Mouse (Mus musculus): ENCODE measurements around the gene Dpp3. TPM values are rescaled to one million over a fixed set of nuclear protein-coding genes. Genes with fewer than 3 reads are reported as not detected.
"Not testable (repeated sequence)": the region's sequence is repeated elsewhere in the genome, so short reads cannot be mapped to it uniquely, and the experiment has no call there.

Gene Dpp3
- total and polyA plus RNA-seq, 3 experiments: 12.7 to 36.1 (median 16.3) TPM

GRCm38 (mm10) chr19:4876241-4876640 lies 51.8 kb downstream of the Dpp3 start:
- Histone ChIP-seq H3K27me3 (ENCODE audit: control insufficient read depth, insufficient read depth, low read length) (no peaks in the 10 kb centered on the region), H3K27ac (no peak overlapping the region), H3K79me2 (replicated peaks; ENCODE audit: control insufficient read depth, insufficient read depth, low read length) (no peaks in the 10 kb centered on the region; the same call in 1 of the 2 replicates), H3K36me3 (ENCODE audit: control insufficient read depth, insufficient read depth, low read length) (no peaks in the 10 kb centered on the region), H3K4me1 (ENCODE audit: control insufficient read depth, insufficient read depth, low read length) (no peaks in the 10 kb centered on the region), H3K9ac (ENCODE audit: low read depth, low read length) (no peak overlapping the region), H3K4me3 (no peak overlapping the region)
- intact Hi-C loops (cut with DNase I): no loop called here
- DNase-seq: no peak
- 56% methylated on average over 4 of the region's 4 CpGs for WGBS
- TF ChIP-seq CTCF (IDR thresholded peaks at IDR 0.05) (no peak), POLR2A (IDR thresholded peaks at IDR 0.05; ENCODE audit: insufficient read depth, low read depth, low read length) (no peak), EP300 (IDR thresholded peaks at IDR 0.05; ENCODE audit: insufficient read depth, low read depth, low read length) (no peak)

GRCm38 (mm10) chr19:4874613-4875012 lies 53.5 kb downstream of the Dpp3 start:
- not testable (repeated sequence) for H3K9ac ChIP-seq (ENCODE audit: low read depth, low read length)

GRCm38 (mm10) chr19:4865147-4865546 lies 62.9 kb downstream of the Dpp3 start:
- TF ChIP-seq EP300 (IDR thresholded peaks at IDR 0.05; ENCODE audit: insufficient read depth, low read depth, low read length) (no peak), CTCF (IDR thresholded peaks at IDR 0.05) (no peak), POLR2A (IDR thresholded peaks at IDR 0.05; ENCODE audit: insufficient read depth, low read depth, low read length) (no peak)
- no peak overlapping the region for H3K27ac ChIP-seq
- H3K36me3 ChIP-seq (ENCODE audit: control insufficient read depth, insufficient read depth, low read length): no peaks in the 10 kb centered on the region
- no peak for DNase-seq
- H3K4me1 ChIP-seq (ENCODE audit: control insufficient read depth, insufficient read depth, low read length): no peaks in the 10 kb centered on the region
- H3K27me3 ChIP-seq (ENCODE audit: control insufficient read depth, insufficient read depth, low read length): no peaks in the 10 kb centered on the region
- no peak overlapping the region for H3K4me3 ChIP-seq
- 3% methylated on average over 17 of the region's 17 CpGs for WGBS
- H3K9ac ChIP-seq (ENCODE audit: low read depth, low read length): no peak overlapping the region
- intact Hi-C loops (cut with DNase I): no loop called here
- H3K79me2 ChIP-seq (replicated peaks; ENCODE audit: control insufficient read depth, insufficient read depth, low read length): no peaks in the 10 kb centered on the region

More at GRCm38 (mm10) chr19:4874613-4875012, 53.5 kb downstream of the Dpp3 start:
- H3K4me1 ChIP-seq (ENCODE audit: control insufficient read depth, insufficient read depth, low read length); intact Hi-C loops (cut with DNase I); H3K27me3 ChIP-seq (ENCODE audit: control insufficient read depth, insufficient read depth, low read length); DNase-seq; H3K36me3 ChIP-seq (ENCODE audit: control insufficient read depth, insufficient read depth, low read length); H3K27ac ChIP-seq; H3K4me3 ChIP-seq; H3K79me2 ChIP-seq (replicated peaks; ENCODE audit: control insufficient read depth, insufficient read depth, low read length): not testable (repeated sequence)
- 81% methylated on average over 1 of the region's 1 CpGs for WGBS

- no peaks in the 10 kb centered on the region for H3K27me3 ChIP-seq (ENCODE audit: control insufficient read depth, insufficient read depth, low read length)
- H3K4me1 ChIP-seq (ENCODE audit: control insufficient read depth, insufficient read depth, low read length): no peaks in the 10 kb centered on the region
- 72% methylated on average over 6 of the region's 6 CpGs for WGBS
- no peak overlapping the region for H3K9ac ChIP-seq (ENCODE audit: low read depth, low read length)
- intact Hi-C loops (cut with DNase I): no loop called here
- no peak overlapping the region for H3K27ac ChIP-seq
- H3K79me2 ChIP-seq (replicated peaks; ENCODE audit: control insufficient read depth, insufficient read depth, low read length): no peaks in the 10 kb centered on the region
- H3K4me3 ChIP-seq: no peak overlapping the region
- no peak for DNase-seq
- no peaks in the 10 kb centered on the region for H3K36me3 ChIP-seq (ENCODE audit: control insufficient read depth, insufficient read depth, low read length)
- TF ChIP-seq CTCF (IDR thresholded peaks at IDR 0.05) (no peak), EP300 (IDR thresholded peaks at IDR 0.05; ENCODE audit: insufficient read depth, low read depth, low read length) (no peak), POLR2A (IDR thresholded peaks at IDR 0.05; ENCODE audit: insufficient read depth, low read depth, low read length) (no peak)
Observed at GRCm38 (mm10) chr19:4863048-4863447, 65.0 kb downstream of the Dpp3 start.

GRCm38 (mm10) chr19:4859081-4859480 lies 69.0 kb downstream of the Dpp3 start:
- H3K4me3 ChIP-seq: no peak overlapping the region
- no peak overlapping the region for H3K27ac ChIP-seq
- intact Hi-C loops (cut with DNase I): loop anchor here (10.0 kb wide), 1 partner anchor 234 kb away; the partner anchor contains the start of gene Rce1
- peaks cover 5% of the 10 kb centered on the region for H3K4me1 ChIP-seq (ENCODE audit: control insufficient read depth, insufficient read depth, low read length)
- no peaks in the 10 kb centered on the region for H3K27me3 ChIP-seq (ENCODE audit: control insufficient read depth, insufficient read depth, low read length)
- no peak overlapping the region for H3K9ac ChIP-seq (ENCODE audit: low read depth, low read length)
- H3K36me3 ChIP-seq (ENCODE audit: control insufficient read depth, insufficient read depth, low read length): no peaks in the 10 kb centered on the region
- no peak for TF ChIP-seq CTCF (IDR thresholded peaks at IDR 0.05)
- TF ChIP-seq EP300 (IDR thresholded peaks at IDR 0.05; ENCODE audit: insufficient read depth, low read depth, low read length): no peak
- no peak for TF ChIP-seq POLR2A (IDR thresholded peaks at IDR 0.05; ENCODE audit: insufficient read depth, low read depth, low read length)
- H3K79me2 ChIP-seq (replicated peaks; ENCODE audit: control insufficient read depth, insufficient read depth, low read length): no peaks in the 10 kb centered on the region
- WGBS: 49% methylated on average over 6 of the region's 6 CpGs
- no peak for DNase-seq

Other genes with a start within 250 kb of the Dpp3 start
- gene Gm960, start 229.6 kb downstream of the Dpp3 start, total RNA-seq (2021): not detected
- gene Gm960, start 229.6 kb downstream of the Dpp3 start, polyA plus RNA-seq (2012; rRNA removed): not detected in 2 replicates
- gene Sptbn2, start 217.1 kb downstream of the Dpp3 start, total RNA-seq (2021): under 1 TPM; 0.23 to 0.27 TPM
- gene Sptbn2, start 217.1 kb downstream of the Dpp3 start, polyA plus RNA-seq (2012; rRNA removed): 0.18 and 0.20 TPM in 2 replicates
- gene Rbm4b, start 171.8 kb downstream of the Dpp3 start, total RNA-seq (2021): 1 to 10 TPM; 6.3 to 6.5 TPM
- 5.1 and 6.9 TPM in 2 replicates for gene Rbm4b, start 171.8 kb downstream of the Dpp3 start, polyA plus RNA-seq (2012; rRNA removed)
- 10 to 100 TPM; 39.4 to 46.3 TPM for gene Rbm4, start 134.4 kb downstream of the Dpp3 start, total RNA-seq (2021)
- 39.2 and 63.1 TPM in 2 replicates for gene Rbm4, start 134.4 kb downstream of the Dpp3 start, polyA plus RNA-seq (2012; rRNA removed)
- gene Gm21992, start 116.7 kb downstream of the Dpp3 start, total RNA-seq (2021): 10 to 100 TPM in 1 of 2 experiments, 1 to 10 TPM in 1; 8.0 to 16.9 TPM
- 9.3 and 18.4 TPM in 2 replicates for gene Gm21992, start 116.7 kb downstream of the Dpp3 start, polyA plus RNA-seq (2012; rRNA removed)
- gene Rbm14, start 116.7 kb downstream of the Dpp3 start, total RNA-seq (2021): 10 to 100 TPM; 19.5 to 25.4 TPM
- gene Rbm14, start 116.7 kb downstream of the Dpp3 start, polyA plus RNA-seq (2012; rRNA removed): 16.2 and 17.2 TPM in 2 replicates
- 10 to 100 TPM; 23.1 to 28.5 TPM for gene Ccs, start 89.0 kb downstream of the Dpp3 start, total RNA-seq (2021)
- gene Ccs, start 89.0 kb downstream of the Dpp3 start, polyA plus RNA-seq (2012; rRNA removed): 26.3 and 27.3 TPM in 2 replicates
- not detected for gene Ccdc87, start 88.9 kb downstream of the Dpp3 start, total RNA-seq (2021)
- 0.16 TPM in 1 of 2 replicates, not detected in the other for gene Ccdc87, start 88.9 kb downstream of the Dpp3 start, polyA plus RNA-seq (2012; rRNA removed)
- 10 to 100 TPM; 66.6 to 80.6 TPM for gene Ctsf, start 73.2 kb downstream of the Dpp3 start, total RNA-seq (2021)
- 80.8 and 80.9 TPM in 2 replicates for gene Ctsf, start 73.2 kb downstream of the Dpp3 start, polyA plus RNA-seq (2012; rRNA removed)
- gene Actn3, start 50.4 kb downstream of the Dpp3 start, total RNA-seq (2021): under 1 TPM; 0.39 TPM
- gene Actn3, start 50.4 kb downstream of the Dpp3 start, polyA plus RNA-seq (2012; rRNA removed): 0.57 and 0.76 TPM in 2 replicates
- 1 to 10 TPM; 2.3 to 3.0 TPM for gene Zdhhc24, start 49.6 kb downstream of the Dpp3 start, total RNA-seq (2021)
- 7.8 and 7.9 TPM in 2 replicates for gene Zdhhc24, start 49.6 kb downstream of the Dpp3 start, polyA plus RNA-seq (2012; rRNA removed)
- gene Bbs1, start 21.7 kb downstream of the Dpp3 start, total RNA-seq (2021): 1 to 10 TPM; 3.5 to 4.5 TPM
- 2.3 and 3.9 TPM in 2 replicates for gene Bbs1, start 21.7 kb downstream of the Dpp3 start, polyA plus RNA-seq (2012; rRNA removed)
- gene Peli3, start 14.8 kb upstream of the Dpp3 start, total RNA-seq (2021): 1 to 10 TPM; 2.4 to 2.5 TPM
- 1.9 and 2.5 TPM in 2 replicates for gene Peli3, start 14.8 kb upstream of the Dpp3 start, polyA plus RNA-seq (2012; rRNA removed)
- gene Mrpl11, start 33.9 kb upstream of the Dpp3 start, total RNA-seq (2021): 10 to 100 TPM; 61.0 to 67.4 TPM
- 45.2 and 48.5 TPM in 2 replicates for gene Mrpl11, start 33.9 kb upstream of the Dpp3 start, polyA plus RNA-seq (2012; rRNA removed)
- gene Npas4, start 62.0 kb upstream of the Dpp3 start, total RNA-seq (2021): not detected
- 0.41 and 0.62 TPM in 2 replicates for gene Npas4, start 62.0 kb upstream of the Dpp3 start, polyA plus RNA-seq (2012; rRNA removed)
- gene Slc29a2, start 95.6 kb upstream of the Dpp3 start, total RNA-seq (2021): 10 to 100 TPM; 10.8 to 11.4 TPM
- gene Slc29a2, start 95.6 kb upstream of the Dpp3 start, polyA plus RNA-seq (2012; rRNA removed): 35.7 and 42.8 TPM in 2 replicates
- gene B4gat1, start 110.5 kb upstream of the Dpp3 start, total RNA-seq (2021): 10 to 100 TPM; 43.2 to 43.8 TPM
- 43.2 and 48.8 TPM in 2 replicates for gene B4gat1, start 110.5 kb upstream of the Dpp3 start, polyA plus RNA-seq (2012; rRNA removed)
- gene AC124502.3, start 110.6 kb upstream of the Dpp3 start, total RNA-seq (2021): 1 to 10 TPM; 1.3 to 2.3 TPM
- 0.08 and 0.15 TPM in 2 replicates for gene AC124502.3, start 110.6 kb upstream of the Dpp3 start, polyA plus RNA-seq (2012; rRNA removed)
- 10 to 100 TPM; 14.3 to 16.9 TPM for gene Brms1, start 113.1 kb upstream of the Dpp3 start, total RNA-seq (2021)
- 17.0 and 18.1 TPM in 2 replicates for gene Brms1, start 113.1 kb upstream of the Dpp3 start, polyA plus RNA-seq (2012; rRNA removed)
- gene Rin1, start 122.2 kb upstream of the Dpp3 start, total RNA-seq (2021): 1 to 10 TPM; 1.2 to 1.8 TPM
- 2.1 and 3.0 TPM in 2 replicates for gene Rin1, start 122.2 kb upstream of the Dpp3 start, polyA plus RNA-seq (2012; rRNA removed)
- 10 to 100 TPM in 1 of 2 experiments, 1 to 10 TPM in 1; 9.3 to 12.2 TPM for gene Cd248, start 139.8 kb upstream of the Dpp3 start, total RNA-seq (2021)
- gene Cd248, start 139.8 kb upstream of the Dpp3 start, polyA plus RNA-seq (2012; rRNA removed): 18.1 and 20.0 TPM in 2 replicates
- 1 to 10 TPM; 2.6 to 2.8 TPM for gene Tmem151a, start 157.2 kb upstream of the Dpp3 start, total RNA-seq (2021)
- 1.9 and 3.3 TPM in 2 replicates for gene Tmem151a, start 157.2 kb upstream of the Dpp3 start, polyA plus RNA-seq (2012; rRNA removed)
- gene Yif1a, start 160.3 kb upstream of the Dpp3 start, total RNA-seq (2021): 100 to 1,000 TPM in 1 of 2 experiments, 10 to 100 TPM in 1; 90.8 to 108 TPM
- gene Yif1a, start 160.3 kb upstream of the Dpp3 start, polyA plus RNA-seq (2012; rRNA removed): 242 and 247 TPM in 2 replicates
- not detected for gene Cnih2, start 170.2 kb upstream of the Dpp3 start, total RNA-seq (2021)
- 0.53 and 0.70 TPM in 2 replicates for gene Cnih2, start 170.2 kb upstream of the Dpp3 start, polyA plus RNA-seq (2012; rRNA removed)
- gene Rab1b, start 178.8 kb upstream of the Dpp3 start, total RNA-seq (2021): 100 to 1,000 TPM; 173 to 195 TPM
- 221 and 231 TPM in 2 replicates for gene Rab1b, start 178.8 kb upstream of the Dpp3 start, polyA plus RNA-seq (2012; rRNA removed)
- gene Klc2, start 190.3 kb upstream of the Dpp3 start, total RNA-seq (2021): 10 to 100 TPM; 49.0 to 50.6 TPM
- gene Klc2, start 190.3 kb upstream of the Dpp3 start, polyA plus RNA-seq (2012; rRNA removed): 56.7 and 57.4 TPM in 2 replicates